Mouse (Mus musculus): ENCODE measurements around the gene Fbxl4.

DNA sequence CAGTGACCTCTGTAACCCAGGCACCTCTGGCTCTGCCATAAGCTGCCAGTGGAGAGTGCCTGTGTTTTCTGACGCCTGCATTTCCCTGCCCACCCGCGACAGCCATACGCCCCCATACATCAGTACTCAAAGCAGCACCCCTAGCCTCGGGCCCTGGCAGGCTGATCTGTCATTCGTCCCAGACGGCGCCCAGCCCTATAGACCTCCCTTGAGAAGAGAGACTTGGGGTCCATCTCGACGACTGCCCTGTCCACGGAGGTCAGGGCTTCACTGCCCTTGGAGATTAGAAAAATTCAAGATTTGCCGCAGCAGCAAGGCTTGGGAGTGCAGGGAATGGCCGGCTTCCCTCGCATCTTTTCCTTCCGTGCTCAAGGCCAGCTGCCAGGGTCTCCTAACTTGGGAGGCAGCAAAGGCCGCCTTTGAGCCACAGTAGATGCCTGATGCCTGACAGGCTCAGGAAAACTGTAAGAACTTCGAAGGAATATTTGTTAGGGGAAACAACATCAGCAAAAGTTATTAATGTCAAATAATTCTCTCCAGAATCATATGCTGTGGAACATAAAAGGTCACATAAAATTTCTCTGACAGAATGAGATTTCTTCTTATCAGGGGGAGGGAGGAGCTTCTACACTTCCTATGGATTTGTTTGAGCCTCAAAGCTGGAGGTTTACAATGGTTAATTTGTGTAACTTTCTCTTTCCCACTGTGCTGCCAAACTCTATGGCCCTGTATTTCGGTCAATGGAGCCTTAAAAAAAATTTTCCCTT, 122.9 kb downstream of the Fbxl4 start:
- TF ChIP-seq CTCF (IDR thresholded peaks at IDR 0.05; ENCODE audit: control insufficient read depth, insufficient read depth, insufficient read length): no peak
- TF ChIP-seq MAX (IDR thresholded peaks at IDR 0.05): no peak
- TF ChIP-seq USF1 (IDR thresholded peaks at IDR 0.05; ENCODE audit: low read depth): no peak
